Mouse (Mus musculus) testis, adult 2 months (tissue): ENCODE results near the gene Wnt5b.

Experiments
- CTCF ChIP-seq: fragments of 200-500 bp; IDR thresholded peaks from 2 replicates; pipeline ENCODE4 v1.5.1; 2012; ENCODE audit warnings: low read depth, mild to moderate bottlenecking, inconsistent platforms, low read length, moderate library complexity; ENCODE audit not compliant: control insufficient read depth, insufficient read depth, insufficient replicate concordance
- POLR2A ChIP-seq: fragments of 200-500 bp; IDR thresholded peaks from 2 replicates; pipeline ENCODE4 v1.6.1; 2012; ENCODE audit warnings: low read depth, mild to moderate bottlenecking, inconsistent platforms, low read length, moderate library complexity; ENCODE audit not compliant: control insufficient read depth

- TF ChIP-seq CTCF (no peak), POLR2A (no peak)
Observed at GRCm38 (mm10) chr6:119459041-119459440, 85.1 kb downstream of the Wnt5b start.
